Mouse (Mus musculus) midbrain, embryonic 14.5 days (tissue): ENCODE data around the gene Dcxr. TPM values are rescaled to one million over a fixed set of nuclear protein-coding genes. Genes with fewer than 3 reads are reported as not detected.

Source experiments
- ATAC-seq: fragments of 200-750 bp; cut with Nextera tagmentation; 2 replicates; pipeline ENCODE4 v1.8.0; 2017; ENCODE audit warnings: moderate number of reproducible peaks, moderate library complexity; ENCODE audit not compliant: low FRiP score, low TSS enrichment
- DNase-seq: peaks from one replicate; pipeline ENCODE4 v3.0.0-alpha.2; 2015
- H3K27ac ChIP-seq: fragments of 300-500 bp; sonication (generic); replicated peaks from 2 replicates; pipeline ENCODE4 v1.5.1; 2014; ENCODE audit warnings: mild to moderate bottlenecking, low read depth, low read length, moderate library complexity
- H3K27me3 ChIP-seq: fragments of 300-500 bp; sonication (generic); 2 replicates; pipeline ENCODE4 v1.6.1; 2014; ENCODE audit warnings: low read length, control low read depth, mixed read lengths; ENCODE audit not compliant: control insufficient read depth, insufficient read depth
- H3K36me3 ChIP-seq: fragments of 300-500 bp; sonication (generic); 2 replicates; pipeline ENCODE4 v1.6.1; 2014; ENCODE audit warnings: low read length, control low read depth; ENCODE audit not compliant: control insufficient read depth, insufficient read depth
- H3K4me1 ChIP-seq: fragments of 300-500 bp; sonication (generic); 2 replicates; pipeline ENCODE4 v1.6.1; 2014; ENCODE audit warnings: mild to moderate bottlenecking, antibody characterized with exemption, low read length, control low read depth; ENCODE audit not compliant: control insufficient read depth, insufficient read depth
- H3K4me2 ChIP-seq: fragments of 300-500 bp; sonication (generic); 2 replicates; pipeline ENCODE4 v1.6.1; 2014; ENCODE audit warnings: mild to moderate bottlenecking, low read length, moderate library complexity
- H3K4me3 ChIP-seq: fragments of 300-500 bp; sonication (generic); replicated peaks from 2 replicates; pipeline ENCODE4 v1.5.1; 2014; ENCODE audit warnings: low read depth, low read length
- H3K9ac ChIP-seq: fragments of 300-500 bp; sonication (generic); replicated peaks from 2 replicates; pipeline ENCODE4 v1.6.1; 2014; ENCODE audit warnings: mild to moderate bottlenecking, low read length, moderate library complexity
- H3K9me3 ChIP-seq: fragments of 300-500 bp; sonication (generic); 2 replicates; pipeline ENCODE4 v1.6.1; 2016; ENCODE audit warnings: low read length, control low read depth, mixed read lengths; ENCODE audit not compliant: control insufficient read depth
- WGBS: fragments of 180-500 bp; shearing (Covaris S2); extraction: QIAGEN DNeasy Blood & Tissue Kit; methylation state at CpG from one replicate; pipeline ENCODE4 v1.1.7; 2014; 5-methylcytosine and 5-hydroxymethylcytosine counted together
- polyA plus RNA-seq: library from polyadenylated mRNA; unstranded; fragments of >200 nt; fragmentation: Nextera tagmentation; extraction: Ambion mirVana; gene quantifications from 2 replicates; pipeline ENCODE4 v1.2.1, GENCODE M21; 2014

Gene Dcxr
- polyA plus RNA-seq, 1 experiment from 2014 or later, result 8.6 TPM

GRCm38 (mm10) chr11:120713580-120714518, 13.2 kb downstream of the Dcxr start, which contains the start of the genes Cenpx and Lrrc45:
Gene Cenpx (minus strand): TSS chr11:120713738.
Gene Lrrc45 (plus strand): TSS chr11:120713925.
- 2% methylated on average over 53 of the region's 53 CpGs for WGBS
- DNase-seq, result peak; percentile 99

GRCm38 (mm10) chr11:120712771-120713568, 14.1 kb downstream of the Dcxr start:
- H3K27ac ChIP-seq, result peak overlapping the region; percentile 79
- peak overlapping the region; percentile 48 for H3K9ac ChIP-seq
- under 1% methylated on average over 38 of the region's 38 CpGs for WGBS
- peak overlapping the region; percentile 59 for H3K4me3 ChIP-seq
- H3K4me2 ChIP-seq, result peak overlapping the region; percentile 98
- peaks cover 19% of the 10 kb centered on the region for H3K4me1 ChIP-seq
- peak; percentile 73 for DNase-seq
- H3K36me3 ChIP-seq, result peaks cover 52% of the 10 kb centered on the region
- H3K9me3 ChIP-seq, result no peaks in the 10 kb centered on the region
- peak; percentile 49 for ATAC-seq
- H3K27me3 ChIP-seq, result no peaks in the 10 kb centered on the region

More at GRCm38 (mm10) chr11:120713580-120714518, 13.2 kb downstream of the Dcxr start, which contains the start of the genes Cenpx and Lrrc45:
- no peaks in the 10 kb centered on the region for H3K9me3 ChIP-seq
- no peaks in the 10 kb centered on the region for H3K27me3 ChIP-seq
- H3K4me1 ChIP-seq, result peaks cover 19% of the 10 kb centered on the region
- H3K4me2 ChIP-seq, result peak within 1 kb of the TSS; percentile 98
- peak within 1 kb of the TSS; percentile 79 for H3K27ac ChIP-seq
- H3K36me3 ChIP-seq, result peaks cover 54% of the 10 kb centered on the region
- H3K4me3 ChIP-seq, result peak within 1 kb of the TSS; percentile 59
- H3K9ac ChIP-seq, result peak within 1 kb of the TSS; percentile 71
- ATAC-seq, result peak; percentile 96

GRCm38 (mm10) chr11:120711980-120712604, 15.0 kb downstream of the Dcxr start:
- Histone ChIP-seq H3K9ac (no peak overlapping the region), H3K27ac (no peak overlapping the region), H3K4me1 (peaks cover 19% of the 10 kb centered on the region), H3K27me3 (no peaks in the 10 kb centered on the region), H3K9me3 (no peaks in the 10 kb centered on the region), H3K36me3 (peaks cover 45% of the 10 kb centered on the region), H3K4me3 (no peak overlapping the region), H3K4me2 (peak overlapping the region; percentile 98)
- DNase-seq (no peak), ATAC-seq (no peak)
- WGBS, result 63% methylated on average over 8 of the region's 8 CpGs

- Histone ChIP-seq H3K27me3 (no peaks in the 10 kb centered on the region), H3K4me1 (peaks cover 24% of the 10 kb centered on the region), H3K4me3 (no peak overlapping the region), H3K9me3 (no peaks in the 10 kb centered on the region), H3K4me2 (no peak overlapping the region), H3K27ac (no peak overlapping the region), H3K36me3 (peaks cover 37% of the 10 kb centered on the region), H3K9ac (no peak overlapping the region)
- WGBS, result 84% methylated on average over 5 of the region's 5 CpGs
- ATAC-seq (no peak), DNase-seq (no peak)
Measured at GRCm38 (mm10) chr11:120710672-120711071, 16.4 kb downstream of the Dcxr start.

GRCm38 (mm10) chr11:120709551-120709950, 17.5 kb downstream of the Dcxr start:
- DNase-seq (no peak), ATAC-seq (no peak)
- Histone ChIP-seq H3K27ac (no peak overlapping the region), H3K9me3 (no peaks in the 10 kb centered on the region), H3K27me3 (no peaks in the 10 kb centered on the region), H3K4me3 (no peak overlapping the region), H3K9ac (no peak overlapping the region), H3K4me1 (peaks cover 30% of the 10 kb centered on the region), H3K4me2 (no peak overlapping the region), H3K36me3 (peaks cover 33% of the 10 kb centered on the region)
- WGBS, result 82% methylated on average over 2 of the region's 2 CpGs

- Histone ChIP-seq H3K36me3 (peaks cover 43% of the 10 kb centered on the region), H3K27me3 (no peaks in the 10 kb centered on the region), H3K9me3 (no peaks in the 10 kb centered on the region), H3K4me2 (no peak overlapping the region), H3K9ac (no peak overlapping the region), H3K4me3 (no peak overlapping the region), H3K4me1 (peaks cover 29% of the 10 kb centered on the region), H3K27ac (peak overlapping the region; percentile 52; the same call in 1 of the 2 replicates)
- 25% methylated on average over 5 of the region's 5 CpGs for WGBS
- no peak for ATAC-seq
- DNase-seq, result no peak
Measured at GRCm38 (mm10) chr11:120707969-120708368, 19.1 kb downstream of the Dcxr start.

- WGBS, result 3% methylated on average over 11 of the region's 12 CpGs
Measured at GRCm38 (mm10) chr11:120707225-120707624, 19.9 kb downstream of the Dcxr start.

DNA sequence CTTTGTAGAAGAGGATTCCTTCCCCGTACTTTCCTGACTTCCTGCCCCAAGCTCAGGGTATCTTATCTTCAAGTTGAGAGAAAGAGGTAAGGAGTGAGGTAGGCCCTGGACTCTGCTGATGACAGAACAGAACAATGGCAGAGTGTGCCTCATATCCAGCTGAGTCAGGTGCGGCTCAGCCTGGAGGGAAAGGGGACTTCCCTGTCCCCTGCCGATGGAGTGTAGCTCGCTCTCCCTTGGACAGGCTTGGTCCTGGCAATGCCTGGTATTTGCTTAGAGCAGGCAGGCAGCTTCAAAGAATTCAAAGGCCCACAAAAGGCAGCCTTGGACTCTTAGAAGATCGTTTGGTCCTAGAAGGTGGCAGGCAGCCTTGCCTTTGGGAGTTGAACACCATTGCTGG, 21.0 kb downstream of the Dcxr start:
- H3K36me3 ChIP-seq, result peaks cover 51% of the 10 kb centered on the region
- WGBS, result 56% methylated on average over 5 of the region's 5 CpGs
- H3K4me2 ChIP-seq, result no peak overlapping the region
- H3K27ac ChIP-seq, result no peak overlapping the region
- no peak overlapping the region for H3K4me3 ChIP-seq
- no peaks in the 10 kb centered on the region for H3K9me3 ChIP-seq
- no peak overlapping the region for H3K9ac ChIP-seq
- no peak for DNase-seq
- H3K4me1 ChIP-seq, result peaks cover 23% of the 10 kb centered on the region
- no peak for ATAC-seq
- H3K27me3 ChIP-seq, result no peaks in the 10 kb centered on the region

More at GRCm38 (mm10) chr11:120707225-120707624, 19.9 kb downstream of the Dcxr start:
- Histone ChIP-seq H3K27ac (peak overlapping the region; percentile 52; the same call in 1 of the 2 replicates), H3K36me3 (peaks cover 47% of the 10 kb centered on the region), H3K4me1 (peaks cover 23% of the 10 kb centered on the region), H3K4me2 (no peak overlapping the region), H3K9me3 (no peaks in the 10 kb centered on the region), H3K27me3 (no peaks in the 10 kb centered on the region), H3K9ac (no peak overlapping the region; the same call in 1 of the 2 replicates), H3K4me3 (no peak overlapping the region)
- DNase-seq, result peak; percentile 52
- peak; percentile 17; the same call in 1 of the 2 replicates for ATAC-seq
